In genomic region chr10:127135118-127135836, GRCm38 (mm10) we compare ENCODE assay signal across 9 mouse cellular contexts. TPM values are rescaled to one million over a fixed set of nuclear protein-coding genes. Genes with fewer than 3 reads are reported as not detected.
A peak's percentile ranks its signal among the peaks of the same experiment; 100 is the strongest.
DNase-seq lines count a peak whose midpoint lies in the region; ATAC-seq and TF ChIP-seq lines count a peak whose summit lies in the region.
"Had no signal": no experiment of that assay in that cellular context is flagged by ENCODE, and none has a peak within 500 bp of the region (broad histone marks: within the 10 kb centered on the region; RNA-seq: fewer than 3 reads in every experiment).

No protein-coding gene starts in this region.

- no peak for DNase-seq in heart, adult 11 months
- DNase-seq in liver, embryonic 13.5 days = peak; percentile 64
- DNase-seq in thymus, adult 2 months = peak; percentile 66
- no peak for DNase-seq in cerebellum, postnatal 4 days (ENCODE audit: low spot score in 2 of 2)
- no peak for DNase-seq in layer of hippocampus, adult 8-10 months (ENCODE audit: low spot score in 2 of 2)
- DNase-seq in heart, adult 9 months (ENCODE audit: low spot score in 2 of 2) = no peak

- no peak for TF ChIP-seq CTCF in thymus, adult 2 months (IDR thresholded peaks at IDR 0.05; ENCODE audit: borderline replicate concordance, control insufficient read depth, extremely low read depth, insufficient read depth, low read length, poor library complexity)

- whole genome bisulfite sequencing in heart, embryonic 16.5 days = 42% methylated on average over 8 of the region's 8 CpGs
- 19% methylated on average over 8 of the region's 8 CpGs for WGBS in liver, embryonic 13.5 days (ENCODE audit: insufficient replicate concordance)
- WGBS in thymus, adult 2 months = 10% methylated on average over 8 of the region's 8 CpGs

- peak overlapping the region; percentile 1; the same call in 1 of the 2 replicates for H3K27ac ChIP-seq in heart, embryonic 16.5 days (ENCODE audit: low read length)
- H3K27ac ChIP-seq in liver, embryonic 13.5 days = peak overlapping the region; percentile 78
- peak overlapping the region; percentile 88 for H3K27ac ChIP-seq in thymus, adult 2 months (ENCODE audit: control insufficient read depth, insufficient read depth, low read length)
- H3K27ac ChIP-seq: neural tube, embryonic 13.5 days had no signal

- no peaks in the 10 kb centered on the region for H3K36me3 ChIP-seq in heart, embryonic 16.5 days (ENCODE audit: control insufficient read depth, insufficient read depth)
- H3K36me3 ChIP-seq in liver, embryonic 13.5 days = no peaks in the 10 kb centered on the region
- no peaks in the 10 kb centered on the region for H3K36me3 ChIP-seq in thymus, adult 2 months (ENCODE audit: control insufficient read depth, insufficient read depth, low read length)
- H3K36me3 ChIP-seq: neural tube, embryonic 13.5 days had no signal

- no peak overlapping the region for H3K4me2 ChIP-seq in heart, embryonic 16.5 days (ENCODE audit: low read depth, low read length)
- H3K4me2 ChIP-seq in liver, embryonic 13.5 days = peak overlapping the region; percentile 41
- H3K4me2 ChIP-seq: neural tube, embryonic 13.5 days had no signal

- no peak for ATAC-seq in heart, embryonic 16.5 days (replicated peaks; ENCODE audit: extremely low read depth, insufficient read depth, low FRiP score)
- peak; percentile 40 for ATAC-seq in activated CD4-positive, CD25-positive, alpha-beta regulatory T cell, adult 4 months
- peak; percentile 89 for ATAC-seq in liver, embryonic 13.5 days (ENCODE audit: low read depth)

- no peaks in the 10 kb centered on the region for H3K27me3 ChIP-seq in heart, embryonic 16.5 days (ENCODE audit: control insufficient read depth, insufficient read depth, low read length)
- no peaks in the 10 kb centered on the region for H3K27me3 ChIP-seq in liver, embryonic 13.5 days
- H3K27me3 ChIP-seq in thymus, adult 2 months (ENCODE audit: control insufficient read depth, insufficient read depth, low read length) = no peaks in the 10 kb centered on the region
- H3K27me3 ChIP-seq: neural tube, embryonic 13.5 days had no signal

- H3K4me3 ChIP-seq in heart, embryonic 16.5 days (ENCODE audit: low read length) = no peak overlapping the region
- no peak overlapping the region for H3K4me3 ChIP-seq in liver, embryonic 13.5 days (replicated peaks)
- no peak overlapping the region for H3K4me3 ChIP-seq in thymus, adult 2 months (ENCODE audit: control insufficient read depth, insufficient read depth, low read length)
- H3K4me3 ChIP-seq: neural tube, embryonic 13.5 days had no signal

- TF ChIP-seq POLR2A in thymus, adult 2 months (IDR thresholded peaks at IDR 0.05; ENCODE audit: control insufficient read depth, extremely low read depth, insufficient read depth, low read length, poor library complexity) = 0 out of 2 replicates have a peak, but pooled peaks have one; percentile 33

- no peaks in the 10 kb centered on the region for H3K4me1 ChIP-seq in heart, embryonic 16.5 days (ENCODE audit: control insufficient read depth, insufficient read depth, low read length)
- peaks cover 48% of the 10 kb centered on the region for H3K4me1 ChIP-seq in liver, embryonic 13.5 days (replicated peaks)
- peaks cover 27% of the 10 kb centered on the region for H3K4me1 ChIP-seq in thymus, adult 2 months (replicated peaks; ENCODE audit: control insufficient read depth, insufficient read depth, low read length)
- H3K4me1 ChIP-seq: neural tube, embryonic 13.5 days had no signal

- H3K9me3 ChIP-seq in heart, embryonic 16.5 days (replicated peaks; ENCODE audit: control insufficient read depth, low read length) = no peaks in the 10 kb centered on the region; the same call in 1 of the 2 replicates
- H3K9me3 ChIP-seq in liver, embryonic 13.5 days (replicated peaks) = no peaks in the 10 kb centered on the region
- H3K9me3 ChIP-seq: neural tube, embryonic 13.5 days had no signal

- H3K9ac ChIP-seq in heart, embryonic 16.5 days (ENCODE audit: low read length) = no peak overlapping the region; the same call in 1 of the 2 replicates
- H3K9ac ChIP-seq in liver, embryonic 13.5 days = peak overlapping the region; percentile 30; the same call in 1 of the 2 replicates
- H3K9ac ChIP-seq: neural tube, embryonic 13.5 days had no signal

RNA-seq across cellular contexts. Expression of gene Os9, which starts 14.3 kb away (rescaled TPM):
- polyA plus RNA-seq in heart, embryonic 16.5 days (2015; fragmentation: Nextera tagmentation; extraction: Ambion mirVana) = 55.9 and 57.5 TPM in 2 replicates
- 10 to 100 TPM; 51.3 to 75.5 TPM for polyA plus RNA-seq in activated CD4-positive, CD25-positive, alpha-beta regulatory T cell, adult 4 months (2017; shearing (Covaris generic))
- polyA plus RNA-seq in liver, embryonic 13.5 days (2015; fragmentation: Nextera tagmentation; extraction: Ambion mirVana) = 45.6 and 49.0 TPM in 2 replicates
- polyA plus RNA-seq in thymus, adult 2 months (2012; rRNA removed) = 97.0 and 106 TPM in 2 replicates
- 100 to 1,000 TPM in 2 of 4 experiments, 10 to 100 TPM in 2; 98.1 to 120 (median 109) TPM for total RNA-seq in layer of hippocampus, adult 8-10 months (2022)

RNA-seq across cellular contexts. Expression of gene B4galnt1, which starts 29.7 kb away (rescaled TPM):
- 3.4 and 6.5 TPM in 2 replicates for polyA plus RNA-seq in heart, embryonic 16.5 days (2015; fragmentation: Nextera tagmentation; extraction: Ambion mirVana)
- polyA plus RNA-seq in activated CD4-positive, CD25-positive, alpha-beta regulatory T cell, adult 4 months (2017; shearing (Covaris generic)) = 100 to 1,000 TPM; 152 to 209 TPM
- 9.3 and 11.0 TPM in 2 replicates for polyA plus RNA-seq in liver, embryonic 13.5 days (2015; fragmentation: Nextera tagmentation; extraction: Ambion mirVana)
- 196 and 239 TPM in 2 replicates for polyA plus RNA-seq in thymus, adult 2 months (2012; rRNA removed)
- total RNA-seq in layer of hippocampus, adult 8-10 months (2022) = 100 to 1,000 TPM; 113 to 123 (median 113) TPM

RNA-seq across cellular contexts. Expression of gene Slc26a10, which starts 45.2 kb away (rescaled TPM):
- polyA plus RNA-seq in heart, embryonic 16.5 days (2015; fragmentation: Nextera tagmentation; extraction: Ambion mirVana) = 16.2 and 17.6 TPM in 2 replicates
- polyA plus RNA-seq in activated CD4-positive, CD25-positive, alpha-beta regulatory T cell, adult 4 months (2017; shearing (Covaris generic)) = 1 to 10 TPM; 2.5 to 2.7 TPM
- 1.8 and 2.1 TPM in 2 replicates for polyA plus RNA-seq in liver, embryonic 13.5 days (2015; fragmentation: Nextera tagmentation; extraction: Ambion mirVana)
- 3.6 and 6.4 TPM in 2 replicates for polyA plus RNA-seq in thymus, adult 2 months (2012; rRNA removed)
- total RNA-seq in layer of hippocampus, adult 8-10 months (2022) = 10 to 100 TPM; 12.2 to 17.5 (median 14.4) TPM

RNA-seq across cellular contexts. Expression of gene Arhgef25, which starts 54.6 kb away (rescaled TPM):
- polyA plus RNA-seq in heart, embryonic 16.5 days (2015; fragmentation: Nextera tagmentation; extraction: Ambion mirVana) = 26.0 and 27.0 TPM in 2 replicates
- not detected for polyA plus RNA-seq in activated CD4-positive, CD25-positive, alpha-beta regulatory T cell, adult 4 months (2017; shearing (Covaris generic))
- polyA plus RNA-seq in liver, embryonic 13.5 days (2015; fragmentation: Nextera tagmentation; extraction: Ambion mirVana) = 8.1 and 8.2 TPM in 2 replicates
- 4.2 and 5.6 TPM in 2 replicates for polyA plus RNA-seq in thymus, adult 2 months (2012; rRNA removed)
- 100 to 1,000 TPM; 310 to 386 (median 350) TPM for total RNA-seq in layer of hippocampus, adult 8-10 months (2022)

Comparison
In these comparisons a context has a peak if more than half of its experiments do, and no peak if none do; other contexts are left out.
1. H3K27ac ChIP-seq: peak in every context shown above with its lines; median percentile 88 in thymus, adult 2 months; 78 in liver, embryonic 13.5 days; 1 in heart, embryonic 16.5 days.
2. DNase-seq: peak in liver, embryonic 13.5 days (single experiment) and thymus, adult 2 months (single experiment); none in heart, adult 11 months (single experiment), cerebellum, postnatal 4 days (0 of 2), layer of hippocampus, adult 8-10 months (0 of 2) and heart, adult 9 months (0 of 2).
3. RNA of gene B4galnt1, which starts 29.7 kb away (polyA plus RNA-seq): 152 to 209 TPM in activated CD4-positive, CD25-positive, alpha-beta regulatory T cell, adult 4 months and 196 to 239 TPM in thymus, adult 2 months; 9.3 to 11.0 TPM in liver, embryonic 13.5 days and 3.4 to 6.5 TPM in heart, embryonic 16.5 days; every median in the first group is over 10 times any median in the second.